Mouse (Mus musculus) midbrain, embryonic 10.5 days (tissue): ENCODE measurements around the gene Irf4. TPM values are rescaled to one million over a fixed set of nuclear protein-coding genes. Genes with fewer than 3 reads are reported as not detected.

Experiments
- DNase-seq: peaks from one replicate; pipeline ENCODE4 v3.0.0-alpha.2; 2017; ENCODE audit warnings: low spot score
- H3K27ac ChIP-seq: fragments of 300-500 bp; sonication (generic); replicated peaks from 2 replicates; pipeline ENCODE4 v1.5.1; 2016; ENCODE audit warnings: mild to moderate bottlenecking
- H3K27me3 ChIP-seq: fragments of 300-500 bp; sonication (generic); 2 replicates; pipeline ENCODE4 v1.6.1; 2016; ENCODE audit warnings: low read depth, mild to moderate bottlenecking; ENCODE audit not compliant: poor library complexity, severe bottlenecking
- H3K36me3 ChIP-seq: fragments of 300-500 bp; sonication (generic); 2 replicates; pipeline ENCODE4 v1.6.1; 2016; ENCODE audit warnings: mild to moderate bottlenecking, moderate library complexity
- H3K4me1 ChIP-seq: fragments of 300-500 bp; sonication (generic); 2 replicates; pipeline ENCODE4 v1.6.1; 2016
- H3K4me3 ChIP-seq: fragments of 300-500 bp; sonication (generic); 2 replicates; pipeline ENCODE4 v1.5.1; 2016; ENCODE audit warnings: mild to moderate bottlenecking, moderate library complexity
- H3K9me3 ChIP-seq: fragments of 300-500 bp; sonication (generic); replicated peaks from 2 replicates; pipeline ENCODE4 v1.6.1; 2016; ENCODE audit warnings: mild to moderate bottlenecking
- WGBS: fragments of 180-500 bp; shearing (Covaris S2); methylation state at CpG from one replicate; pipeline ENCODE4 v1.1.7; 2016; 5-methylcytosine and 5-hydroxymethylcytosine counted together
- polyA plus RNA-seq: library from polyadenylated mRNA; unstranded; fragments of >200 nt; fragmentation: Nextera tagmentation; extraction: Ambion mirVana; gene quantifications from 2 replicates; pipeline ENCODE4 v1.2.1, GENCODE M21; 2016

The Irf4 gene
- polyA plus RNA-seq, 1 experiment from 2014 or later: not detected

- no peak for DNase-seq
- 84% methylated on average over 9 of the region's 9 CpGs for WGBS
- Histone ChIP-seq H3K9me3 (no peaks in the 10 kb centered on the region), H3K4me1 (no peaks in the 10 kb centered on the region), H3K4me3 (no peak overlapping the region), H3K27ac (no peak overlapping the region), H3K27me3 (peaks cover 28% of the 10 kb centered on the region), H3K36me3 (no peaks in the 10 kb centered on the region)
These were observed 7.1 kb downstream of the Irf4 start for GRCm38 (mm10) chr13:30755998-30756639.

GRCm38 (mm10) chr13:30757264-30757900 is 8.4 kb downstream of the Irf4 start:
- H3K36me3 ChIP-seq: no peaks in the 10 kb centered on the region
- H3K27ac ChIP-seq: no peak overlapping the region
- WGBS: 87% methylated on average over 14 of the region's 14 CpGs
- no peak overlapping the region for H3K4me3 ChIP-seq
- H3K27me3 ChIP-seq: peaks cover 16% of the 10 kb centered on the region
- H3K9me3 ChIP-seq: no peaks in the 10 kb centered on the region
- H3K4me1 ChIP-seq: no peaks in the 10 kb centered on the region
- DNase-seq: no peak

- WGBS: 87% methylated on average over 11 of the region's 11 CpGs
- DNase-seq: no peak
- H3K4me1 ChIP-seq: no peaks in the 10 kb centered on the region
- H3K9me3 ChIP-seq: no peaks in the 10 kb centered on the region
- 0 out of 2 replicates have a peak, but pooled peaks cover 4% of the 10 kb centered on the region for H3K27me3 ChIP-seq
- no peak overlapping the region for H3K4me3 ChIP-seq
- no peaks in the 10 kb centered on the region for H3K36me3 ChIP-seq
- no peak overlapping the region for H3K27ac ChIP-seq
These were observed 9.9 kb downstream of the Irf4 start for GRCm38 (mm10) chr13:30758789-30759381.

- H3K4me1 ChIP-seq: no peaks in the 10 kb centered on the region
- no peak for DNase-seq
- no peaks in the 10 kb centered on the region for H3K9me3 ChIP-seq
- 78% methylated on average over 3 of the region's 3 CpGs for WGBS
- no peaks in the 10 kb centered on the region for H3K36me3 ChIP-seq
- H3K27ac ChIP-seq: no peak overlapping the region
- H3K27me3 ChIP-seq: no peaks in the 10 kb centered on the region
- no peak overlapping the region for H3K4me3 ChIP-seq
These were observed 11.5 kb downstream of the Irf4 start for GRCm38 (mm10) chr13:30760374-30761090.

- no peak for DNase-seq
- Histone ChIP-seq H3K36me3 (no peaks in the 10 kb centered on the region), H3K27ac (no peak overlapping the region), H3K4me3 (no peak overlapping the region), H3K4me1 (no peaks in the 10 kb centered on the region), H3K27me3 (no peaks in the 10 kb centered on the region), H3K9me3 (no peaks in the 10 kb centered on the region)
- 93% methylated on average over 8 of the region's 8 CpGs for WGBS
These were observed 12.2 kb downstream of the Irf4 start for GRCm38 (mm10) chr13:30761151-30761631.

- no peak overlapping the region for H3K4me3 ChIP-seq
- H3K36me3 ChIP-seq: no peaks in the 10 kb centered on the region
- 83% methylated on average over 4 of the region's 4 CpGs for WGBS
- H3K4me1 ChIP-seq: no peaks in the 10 kb centered on the region
- H3K27me3 ChIP-seq: no peaks in the 10 kb centered on the region
- H3K27ac ChIP-seq: no peak overlapping the region
- H3K9me3 ChIP-seq: no peaks in the 10 kb centered on the region
- DNase-seq: no peak
These were observed 13.2 kb downstream of the Irf4 start for GRCm38 (mm10) chr13:30762224-30762623.

- no peaks in the 10 kb centered on the region for H3K4me1 ChIP-seq
- DNase-seq: no peak
- H3K9me3 ChIP-seq: no peaks in the 10 kb centered on the region
- H3K36me3 ChIP-seq: no peaks in the 10 kb centered on the region
- no peak overlapping the region for H3K4me3 ChIP-seq
- 82% methylated on average over 8 of the region's 8 CpGs for WGBS
- H3K27me3 ChIP-seq: no peaks in the 10 kb centered on the region
- no peak overlapping the region for H3K27ac ChIP-seq
These were observed 15.2 kb downstream of the Irf4 start for GRCm38 (mm10) chr13:30764014-30764740.

GRCm38 (mm10) chr13:30765906-30766305 is 16.9 kb downstream of the Irf4 start:
- H3K4me3 ChIP-seq: no peak overlapping the region
- WGBS: 85% methylated on average over 5 of the region's 5 CpGs
- H3K27me3 ChIP-seq: no peaks in the 10 kb centered on the region
- H3K9me3 ChIP-seq: no peaks in the 10 kb centered on the region
- H3K4me1 ChIP-seq: no peaks in the 10 kb centered on the region
- no peak overlapping the region for H3K27ac ChIP-seq
- no peak for DNase-seq
- H3K36me3 ChIP-seq: no peaks in the 10 kb centered on the region

GRCm38 (mm10) chr13:30766636-30767476 is 17.8 kb downstream of the Irf4 start:
- H3K4me1 ChIP-seq: no peaks in the 10 kb centered on the region
- H3K27ac ChIP-seq: no peak overlapping the region
- 86% methylated on average over 5 of the region's 5 CpGs for WGBS
- no peaks in the 10 kb centered on the region for H3K36me3 ChIP-seq
- no peaks in the 10 kb centered on the region for H3K9me3 ChIP-seq
- H3K4me3 ChIP-seq: no peak overlapping the region
- no peak for DNase-seq
- H3K27me3 ChIP-seq: no peaks in the 10 kb centered on the region

GRCm38 (mm10) chr13:30767477-30768127 is 18.6 kb downstream of the Irf4 start:
- no peak overlapping the region for H3K4me3 ChIP-seq
- 92% methylated on average over 6 of the region's 6 CpGs for WGBS
- no peak for DNase-seq

GRCm38 (mm10) chr13:30776021-30776420 is 27.0 kb downstream of the Irf4 start:
- H3K36me3 ChIP-seq: no peaks in the 10 kb centered on the region
- no peak overlapping the region for H3K4me3 ChIP-seq
- no peaks in the 10 kb centered on the region for H3K27me3 ChIP-seq
- WGBS: 88% methylated on average over 2 of the region's 2 CpGs
- no peaks in the 10 kb centered on the region for H3K9me3 ChIP-seq
- no peak for DNase-seq
- no peaks in the 10 kb centered on the region for H3K4me1 ChIP-seq
- H3K27ac ChIP-seq: no peak overlapping the region

More at GRCm38 (mm10) chr13:30767477-30768127, 18.6 kb downstream of the Irf4 start:
- Histone ChIP-seq H3K36me3 (no peaks in the 10 kb centered on the region), H3K9me3 (no peaks in the 10 kb centered on the region), H3K27ac (no peak overlapping the region), H3K27me3 (no peaks in the 10 kb centered on the region), H3K4me1 (no peaks in the 10 kb centered on the region)
